Mouse (Mus musculus) limb, embryonic 15.5 days (tissue): ENCODE measurements around the gene Nt5m. TPM values are rescaled to one million over a fixed set of nuclear protein-coding genes. Genes with fewer than 3 reads are reported as not detected.
"Not testable (repeated sequence)": the region's sequence is repeated elsewhere in the genome, so short reads cannot be mapped to it uniquely, and the experiment has no call there.

Experiments
- ATAC-seq: fragments of 200-750 bp; cut with Nextera tagmentation; 2 replicates; pipeline ENCODE4 v1.8.0; 2017; ENCODE audit warnings: low read depth, moderate TSS enrichment; ENCODE audit not compliant: insufficient number of reproducible peaks, low FRiP score, low TSS enrichment
- H3K27ac ChIP-seq: fragments of 300-500 bp; sonication (generic); 2 replicates; pipeline ENCODE4 v1.5.1; 2015; ENCODE audit warnings: moderate library complexity, mild to moderate bottlenecking, inconsistent platforms
- H3K27me3 ChIP-seq: fragments of 300-500 bp; sonication (generic); 2 replicates; pipeline ENCODE4 v1.6.1; 2015; ENCODE audit warnings: inconsistent platforms
- H3K36me3 ChIP-seq: fragments of 300-500 bp; sonication (generic); 2 replicates; pipeline ENCODE4 v1.6.1; 2015; ENCODE audit warnings: inconsistent platforms
- H3K4me1 ChIP-seq: fragments of 300-500 bp; sonication (generic); 2 replicates; pipeline ENCODE4 v1.6.1; 2015; ENCODE audit warnings: inconsistent platforms
- H3K4me2 ChIP-seq: fragments of 300-500 bp; sonication (generic); 2 replicates; pipeline ENCODE4 v1.6.1; 2015; ENCODE audit warnings: mild to moderate bottlenecking, inconsistent platforms
- H3K4me3 ChIP-seq: fragments of 300-500 bp; sonication (generic); 2 replicates; pipeline ENCODE4 v1.5.1; 2015; ENCODE audit warnings: mild to moderate bottlenecking, inconsistent platforms
- H3K9ac ChIP-seq: fragments of 300-500 bp; sonication (generic); 2 replicates; pipeline ENCODE4 v1.6.1; 2015; ENCODE audit warnings: inconsistent platforms
- H3K9me3 ChIP-seq: fragments of 300-500 bp; sonication (generic); 2 replicates; pipeline ENCODE4 v1.6.1; 2016; ENCODE audit warnings: inconsistent platforms
- WGBS: fragments of 180-500 bp; shearing (Covaris S2); methylation state at CpG from one replicate; pipeline ENCODE4 v1.1.7; 2015; 5-methylcytosine and 5-hydroxymethylcytosine counted together
- polyA plus RNA-seq: library from polyadenylated mRNA; unstranded; fragments of >200 nt; fragmentation: Nextera tagmentation; extraction: Ambion mirVana; gene quantifications from 2 replicates; pipeline ENCODE4 v1.2.1, GENCODE M21; 2015

Gene Nt5m
- polyA plus RNA-seq, 1 experiment from 2014 or later: 39.0 TPM

DNA sequence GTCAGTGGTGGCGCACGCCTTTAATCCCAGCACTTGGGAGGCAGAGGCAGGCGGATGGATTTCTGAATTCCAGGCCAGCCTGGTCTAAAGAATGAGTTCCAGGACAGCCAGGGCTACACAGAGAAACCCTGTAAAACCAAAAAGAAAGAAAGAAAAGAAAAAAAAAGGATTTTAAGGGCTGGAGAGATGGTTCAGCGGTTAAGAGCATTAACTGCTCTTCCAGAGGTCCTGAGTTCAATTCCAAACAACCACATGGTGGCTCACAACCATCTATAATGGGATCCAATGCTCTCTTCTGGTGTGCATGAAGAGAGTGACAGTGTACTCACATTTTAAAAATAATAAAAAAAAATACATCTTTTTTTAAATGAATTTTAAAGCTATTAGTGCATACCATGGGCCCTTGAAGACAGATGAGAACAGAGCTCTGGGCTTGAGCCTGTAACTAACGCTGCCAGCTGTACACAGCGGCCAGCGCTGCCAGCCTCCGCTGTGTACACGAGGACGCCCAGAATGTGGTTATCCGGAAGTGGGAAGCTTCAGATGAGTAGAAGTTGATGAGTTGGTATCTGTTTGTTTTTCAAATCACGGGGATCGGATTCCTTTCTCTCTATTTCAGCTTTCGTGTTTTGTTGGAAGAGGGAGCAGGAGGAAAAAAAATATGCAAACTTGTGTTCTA lies 28.6 kb upstream of the Nt5m start:
- Histone ChIP-seq H3K4me2 (peak overlapping the region; percentile 72), H3K27me3 (no peaks in the 10 kb centered on the region), H3K4me1 (peaks cover 19% of the 10 kb centered on the region), H3K36me3 (peaks cover 24% of the 10 kb centered on the region), H3K27ac (peak overlapping the region; percentile 98), H3K4me3 (peak overlapping the region; percentile 92), H3K9me3 (no peaks in the 10 kb centered on the region), H3K9ac (peak overlapping the region; percentile 91; the same call in 1 of the 2 replicates)
- 61% methylated on average over 14 of the region's 14 CpGs for WGBS
- no peak for ATAC-seq

- Histone ChIP-seq H3K9me3 (no peaks in the 10 kb centered on the region), H3K4me1 (peaks cover 19% of the 10 kb centered on the region), H3K27me3 (no peaks in the 10 kb centered on the region), H3K36me3 (peaks cover 22% of the 10 kb centered on the region), H3K27ac (peak overlapping the region; percentile 38; the same call in 1 of the 2 replicates), H3K9ac (no peak overlapping the region), H3K4me2 (no peak overlapping the region), H3K4me3 (no peak overlapping the region; the same call in 1 of the 2 replicates)
- no peak for ATAC-seq
- 47% methylated on average over 4 of the region's 4 CpGs for WGBS
Observed at GRCm38 (mm10) chr11:59811211-59811610, 28.0 kb upstream of the Nt5m start.

- WGBS: 43% methylated on average over 3 of the region's 3 CpGs
- no peak for ATAC-seq
- Histone ChIP-seq H3K27me3 (no peaks in the 10 kb centered on the region), H3K36me3 (peaks cover 25% of the 10 kb centered on the region), H3K9ac (no peak overlapping the region), H3K27ac (no peak overlapping the region), H3K4me2 (no peak overlapping the region), H3K4me1 (peaks cover 15% of the 10 kb centered on the region), H3K9me3 (no peaks in the 10 kb centered on the region), H3K4me3 (no peak overlapping the region)
Observed at GRCm38 (mm10) chr11:59813276-59813675, 26.0 kb upstream of the Nt5m start.

GRCm38 (mm10) chr11:59814311-59814710 lies 24.9 kb upstream of the Nt5m start:
- H3K9ac ChIP-seq: no peak overlapping the region
- H3K9me3 ChIP-seq: no peaks in the 10 kb centered on the region
- WGBS: 90% methylated on average over 1 of the region's 1 CpGs
- H3K36me3 ChIP-seq: peaks cover 36% of the 10 kb centered on the region
- no peak overlapping the region for H3K4me3 ChIP-seq
- peaks cover 6% of the 10 kb centered on the region; the same call in 1 of the 2 replicates for H3K4me1 ChIP-seq
- no peak overlapping the region for H3K27ac ChIP-seq
- ATAC-seq: no peak
- H3K27me3 ChIP-seq: no peaks in the 10 kb centered on the region
- H3K4me2 ChIP-seq: no peak overlapping the region

DNA sequence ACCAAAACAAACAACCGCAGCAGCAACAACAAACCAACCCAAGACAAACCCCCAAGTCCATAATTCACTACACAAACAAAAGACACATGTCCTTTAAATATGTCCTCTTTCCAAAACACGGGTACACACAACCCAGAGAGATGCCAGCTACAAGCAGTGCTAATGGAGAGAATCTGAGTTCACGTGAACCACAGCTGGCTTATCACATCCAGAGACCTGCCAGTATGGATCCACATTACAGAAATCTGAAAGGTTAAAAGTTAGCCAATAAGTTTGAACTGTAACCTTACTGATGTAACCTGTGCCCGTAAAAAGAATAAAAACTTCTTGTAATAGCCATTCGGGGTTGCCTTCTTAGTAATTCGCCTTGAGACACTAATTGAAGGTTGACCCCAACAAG lies 24.3 kb upstream of the Nt5m start:
- Histone ChIP-seq H3K27ac (no peak overlapping the region), H3K36me3 (peaks cover 41% of the 10 kb centered on the region), H3K9me3 (no peaks in the 10 kb centered on the region), H3K4me1 (peaks cover 6% of the 10 kb centered on the region; the same call in 1 of the 2 replicates), H3K4me2 (no peak overlapping the region), H3K9ac (no peak overlapping the region), H3K27me3 (no peaks in the 10 kb centered on the region), H3K4me3 (no peak overlapping the region)
- no peak for ATAC-seq
- WGBS: 77% methylated on average over 6 of the region's 6 CpGs

- no peaks in the 10 kb centered on the region for H3K27me3 ChIP-seq
- H3K36me3 ChIP-seq: peaks cover 47% of the 10 kb centered on the region
- no peak overlapping the region for H3K27ac ChIP-seq
- H3K9ac ChIP-seq: no peak overlapping the region
- no peak overlapping the region for H3K4me3 ChIP-seq
- H3K4me1 ChIP-seq: peaks cover 6% of the 10 kb centered on the region; the same call in 1 of the 2 replicates
- WGBS: 87% methylated on average over 6 of the region's 6 CpGs
- no peak overlapping the region for H3K4me2 ChIP-seq
- no peaks in the 10 kb centered on the region for H3K9me3 ChIP-seq
- no peak for ATAC-seq
Observed at GRCm38 (mm10) chr11:59815482-59816065, 23.7 kb upstream of the Nt5m start.

- H3K9ac ChIP-seq: no peak overlapping the region
- no peaks in the 10 kb centered on the region for H3K9me3 ChIP-seq
- no peak overlapping the region for H3K27ac ChIP-seq
- 99% methylated on average over 3 of the region's 3 CpGs for WGBS
- H3K27me3 ChIP-seq: no peaks in the 10 kb centered on the region
- no peak for ATAC-seq
- no peak overlapping the region for H3K4me2 ChIP-seq
- H3K4me3 ChIP-seq: no peak overlapping the region
- H3K36me3 ChIP-seq: peaks cover 68% of the 10 kb centered on the region
- H3K4me1 ChIP-seq: no peaks in the 10 kb centered on the region
Observed at GRCm38 (mm10) chr11:59817916-59818315, 21.3 kb upstream of the Nt5m start.

- no peaks in the 10 kb centered on the region for H3K27me3 ChIP-seq
- no peaks in the 10 kb centered on the region for H3K4me1 ChIP-seq
- no peak overlapping the region for H3K4me2 ChIP-seq
- no peak overlapping the region for H3K4me3 ChIP-seq
- H3K9me3 ChIP-seq: no peaks in the 10 kb centered on the region
- no peak for ATAC-seq
- no peak overlapping the region for H3K27ac ChIP-seq
- H3K36me3 ChIP-seq: peaks cover 94% of the 10 kb centered on the region
- H3K9ac ChIP-seq: no peak overlapping the region
- WGBS: 91% methylated on average over 3 of the region's 3 CpGs
Observed at GRCm38 (mm10) chr11:59821625-59822024, 17.6 kb upstream of the Nt5m start.

DNA sequence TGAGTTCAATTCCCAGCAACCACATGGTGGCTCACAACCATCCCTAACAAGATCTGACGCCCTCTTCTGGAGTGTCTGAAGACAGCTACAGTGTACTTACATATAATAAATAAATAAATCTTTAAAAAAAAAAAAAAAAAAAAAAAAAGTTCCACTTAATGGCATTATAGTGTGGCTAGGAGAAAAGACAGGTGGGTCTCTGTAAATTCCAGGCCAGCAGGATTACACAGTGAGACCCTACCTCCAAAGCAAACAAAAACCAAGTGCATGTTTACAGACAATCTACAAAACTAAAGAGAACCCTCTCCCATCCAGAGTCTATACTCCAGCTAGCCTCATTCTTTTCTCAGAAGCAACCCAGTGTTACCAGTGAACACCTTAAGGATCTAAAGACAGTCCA lies 1.5 kb upstream of the Nt5m start:
- Histone ChIP-seq H3K4me2 (0 out of 2 replicates have a peak overlapping the region, but pooled peaks have one; percentile 58), H3K4me1 (peaks cover 15% of the 10 kb centered on the region), H3K36me3 (peaks cover 40% of the 10 kb centered on the region)
- not testable (repeated sequence) for H3K4me3 ChIP-seq, H3K9ac ChIP-seq, ATAC-seq, H3K27me3 ChIP-seq, H3K27ac ChIP-seq, H3K9me3 ChIP-seq
- WGBS: no CpG with 5 or more reads among the region's 1 CpGs

- 55% methylated on average over 4 of the region's 4 CpGs for WGBS
- ATAC-seq: no peak
Observed at GRCm38 (mm10) chr11:59838426-59838825, 821 bp upstream of the Nt5m start.

DNA sequence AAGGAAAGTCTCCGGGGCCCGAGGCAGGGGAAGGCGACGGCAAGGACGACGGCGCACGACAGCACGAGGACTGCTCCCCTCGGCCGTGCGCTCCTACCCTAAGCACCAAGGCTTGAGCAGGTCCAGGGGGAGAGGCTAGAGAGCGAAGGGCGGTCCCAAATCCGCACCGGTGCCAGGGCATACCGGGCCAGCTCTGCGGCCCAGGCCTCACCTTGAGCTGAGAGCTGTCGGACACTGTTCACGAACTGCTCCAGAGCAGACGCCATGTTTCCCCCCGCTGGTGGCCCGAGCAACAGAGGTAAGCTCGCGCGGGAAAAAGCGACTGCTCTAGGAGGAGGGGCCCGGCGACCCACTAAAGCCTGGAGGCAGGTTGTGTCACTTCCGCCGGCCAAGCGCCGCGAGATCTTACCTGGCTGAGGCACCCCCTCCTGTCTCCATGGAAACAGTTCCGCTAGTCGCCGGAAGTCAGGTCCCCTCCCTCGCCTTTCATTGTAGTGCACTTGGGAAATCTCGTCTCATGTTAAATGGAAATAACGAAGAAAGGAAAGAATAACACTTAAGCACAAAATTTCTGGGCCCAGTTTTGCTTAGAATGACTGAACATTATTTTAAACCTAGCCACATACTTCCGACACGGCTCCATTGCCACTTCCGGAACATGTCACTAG lies 346 bp downstream of the Nt5m start, which contains the start of gene Cops3:
Cops3 (minus strand) TSS at position 380 of the 668 bp plus-strand sequence.
- Histone ChIP-seq H3K9me3 (no peaks in the 10 kb centered on the region), H3K27me3 (no peaks in the 10 kb centered on the region), H3K9ac (peak within 1 kb of the TSS; percentile 96), H3K4me2 (peak within 1 kb of the TSS; percentile 58), H3K4me3 (peak within 1 kb of the TSS; percentile 100), H3K36me3 (peaks cover 24% of the 10 kb centered on the region), H3K4me1 (peaks cover 15% of the 10 kb centered on the region), H3K27ac (peak within 1 kb of the TSS; percentile 99)
- peak; percentile 95 for ATAC-seq
- under 1% methylated on average over 43 of the region's 43 CpGs for WGBS

More at GRCm38 (mm10) chr11:59838426-59838825, 821 bp upstream of the Nt5m start:
- Histone ChIP-seq H3K9ac (peak overlapping the region; percentile 8; the same call in 1 of the 2 replicates), H3K27me3 (no peaks in the 10 kb centered on the region), H3K9me3 (no peaks in the 10 kb centered on the region), H3K36me3 (peaks cover 35% of the 10 kb centered on the region), H3K4me2 (peak overlapping the region; percentile 58), H3K4me1 (peaks cover 15% of the 10 kb centered on the region), H3K4me3 (peak overlapping the region; percentile 100), H3K27ac (no peak overlapping the region)

DNA sequence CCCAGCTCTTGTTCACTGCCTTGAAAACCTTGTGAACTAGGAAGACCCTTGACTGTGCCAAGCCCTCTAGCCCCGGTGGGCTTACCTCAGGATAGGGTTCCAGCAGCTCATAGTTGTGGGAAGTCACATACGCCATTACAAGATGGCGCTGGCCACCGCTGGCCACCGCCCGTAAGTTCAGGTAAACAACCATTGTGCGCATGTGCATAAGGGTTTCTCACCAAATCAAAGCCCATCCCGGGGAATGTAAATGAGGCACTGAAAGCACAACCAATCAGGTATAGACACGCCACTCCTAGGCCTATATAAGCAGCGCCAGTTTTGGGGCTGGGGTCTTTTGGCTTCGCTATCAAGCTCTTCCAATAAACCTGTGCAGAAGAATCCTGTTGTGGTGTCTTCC lies 7.1 kb downstream of the Nt5m start:
- no peak overlapping the region for H3K9ac ChIP-seq
- peaks cover 5% of the 10 kb centered on the region; the same call in 1 of the 2 replicates for H3K36me3 ChIP-seq
- peaks cover 9% of the 10 kb centered on the region; the same call in 1 of the 2 replicates for H3K4me1 ChIP-seq
- no peak overlapping the region for H3K4me2 ChIP-seq
- WGBS: 96% methylated on average over 11 of the region's 11 CpGs
- H3K4me3 ChIP-seq: no peak overlapping the region
- no peaks in the 10 kb centered on the region for H3K9me3 ChIP-seq
- H3K27me3 ChIP-seq: no peaks in the 10 kb centered on the region
- H3K27ac ChIP-seq: no peak overlapping the region
- no peak for ATAC-seq
